Mouse (Mus musculus) kidney, embryonic 16.5 days (tissue): ENCODE measurements around the gene Tcf12. TPM values are rescaled to one million over a fixed set of nuclear protein-coding genes. Genes with fewer than 3 reads are reported as not detected.

Experiments
- ATAC-seq: fragments of 200-750 bp; cut with Nextera tagmentation; 2 replicates; pipeline ENCODE4 v1.8.0; 2017; ENCODE audit warnings: moderate TSS enrichment; ENCODE audit not compliant: low FRiP score, low TSS enrichment
- H3K27ac ChIP-seq: fragments of 300-500 bp; sonication (generic); 2 replicates; pipeline ENCODE4 v1.5.1; 2014; ENCODE audit warnings: low read length
- H3K27me3 ChIP-seq: fragments of 300-500 bp; sonication (generic); 2 replicates; pipeline ENCODE4 v1.6.1; 2014; ENCODE audit warnings: low read length, control low read depth, mixed read lengths; ENCODE audit not compliant: insufficient read depth
- H3K36me3 ChIP-seq: fragments of 300-500 bp; sonication (generic); 2 replicates; pipeline ENCODE4 v1.6.1; 2014; ENCODE audit warnings: low read length, control low read depth, mixed read lengths; ENCODE audit not compliant: insufficient read depth
- H3K4me1 ChIP-seq: fragments of 300-500 bp; sonication (generic); 2 replicates; pipeline ENCODE4 v1.6.1; 2014; ENCODE audit warnings: low read length, control low read depth, mixed read lengths; ENCODE audit not compliant: insufficient read depth
- H3K4me2 ChIP-seq: fragments of 300-500 bp; sonication (generic); replicated peaks from 2 replicates; pipeline ENCODE4 v1.6.1; 2014; ENCODE audit warnings: low read depth, low read length
- H3K4me3 ChIP-seq: fragments of 300-500 bp; sonication (generic); 2 replicates; pipeline ENCODE4 v1.5.1; 2014; ENCODE audit warnings: mild to moderate bottlenecking, low read length
- H3K9ac ChIP-seq: fragments of 300-500 bp; sonication (generic); replicated peaks from 2 replicates; pipeline ENCODE4 v1.6.1; 2014; ENCODE audit warnings: low read length
- H3K9me3 ChIP-seq: fragments of 300-500 bp; sonication (generic); 2 replicates; pipeline ENCODE4 v1.6.1; 2016; ENCODE audit warnings: low read length, control low read depth
- WGBS: fragments of 180-500 bp; shearing (Covaris S2); extraction: QIAGEN DNeasy Blood & Tissue Kit; methylation state at CpG from one replicate; pipeline ENCODE4 v1.1.7; 2014; 5-methylcytosine and 5-hydroxymethylcytosine counted together
- polyA plus RNA-seq: library from polyadenylated mRNA; unstranded; fragments of >200 nt; fragmentation: Nextera tagmentation; extraction: Ambion mirVana; gene quantifications from 2 replicates; pipeline ENCODE4 v1.2.1, GENCODE M21; 2015

The Tcf12 gene
- polyA plus RNA-seq, 1 experiment from 2014 or later, result 56.5 TPM

GRCm38 (mm10) chr9:72092191-72092590 is 19.5 kb downstream of the Tcf12 start:
- no peak for ATAC-seq
- Histone ChIP-seq H3K9ac (no peak overlapping the region), H3K4me2 (no peak overlapping the region), H3K27ac (no peak overlapping the region), H3K4me1 (0 out of 2 replicates have a peak, but pooled peaks cover 10% of the 10 kb centered on the region), H3K27me3 (no peaks in the 10 kb centered on the region), H3K36me3 (peaks cover 4% of the 10 kb centered on the region; the same call in 1 of the 2 replicates), H3K4me3 (no peak overlapping the region), H3K9me3 (no peaks in the 10 kb centered on the region)
- WGBS, result 43% methylated on average over 1 of the region's 1 CpGs

- no peak for ATAC-seq
- Histone ChIP-seq H3K4me2 (no peak overlapping the region), H3K4me3 (no peak overlapping the region), H3K9ac (no peak overlapping the region), H3K36me3 (no peaks in the 10 kb centered on the region), H3K27ac (no peak overlapping the region), H3K4me1 (peaks cover 20% of the 10 kb centered on the region), H3K27me3 (no peaks in the 10 kb centered on the region), H3K9me3 (no peaks in the 10 kb centered on the region)
- WGBS, result 75% methylated on average over 3 of the region's 3 CpGs
Observed at GRCm38 (mm10) chr9:72088893-72089611, 22.6 kb downstream of the Tcf12 start.

GRCm38 (mm10) chr9:72085017-72085416 is 26.7 kb downstream of the Tcf12 start:
- Histone ChIP-seq H3K36me3 (no peaks in the 10 kb centered on the region), H3K4me3 (no peak overlapping the region), H3K27me3 (no peaks in the 10 kb centered on the region), H3K27ac (0 out of 2 replicates have a peak overlapping the region, but pooled peaks have one; percentile 3), H3K9me3 (no peaks in the 10 kb centered on the region), H3K4me1 (peaks cover 15% of the 10 kb centered on the region), H3K9ac (no peak overlapping the region), H3K4me2 (no peak overlapping the region)
- WGBS, result 55% methylated on average over 3 of the region's 3 CpGs
- ATAC-seq, result no peak

GRCm38 (mm10) chr9:72084131-72084530 is 27.5 kb downstream of the Tcf12 start:
- H3K9me3 ChIP-seq, result no peaks in the 10 kb centered on the region
- ATAC-seq, result no peak

GRCm38 (mm10) chr9:72076158-72076557 is 35.5 kb downstream of the Tcf12 start:
- Histone ChIP-seq H3K27me3 (no peaks in the 10 kb centered on the region), H3K9ac (no peak overlapping the region), H3K36me3 (no peaks in the 10 kb centered on the region), H3K4me2 (no peak overlapping the region), H3K4me1 (0 out of 2 replicates have a peak, but pooled peaks cover 2% of the 10 kb centered on the region), H3K9me3 (no peaks in the 10 kb centered on the region), H3K27ac (no peak overlapping the region), H3K4me3 (no peak overlapping the region)
- ATAC-seq, result no peak

More at GRCm38 (mm10) chr9:72084131-72084530, 27.5 kb downstream of the Tcf12 start:
- peaks cover 10% of the 10 kb centered on the region for H3K4me1 ChIP-seq
- H3K27ac ChIP-seq, result no peak overlapping the region
- H3K4me3 ChIP-seq, result no peak overlapping the region
- no peak overlapping the region for H3K4me2 ChIP-seq
- H3K9ac ChIP-seq, result no peak overlapping the region
- H3K36me3 ChIP-seq, result no peaks in the 10 kb centered on the region
- H3K27me3 ChIP-seq, result no peaks in the 10 kb centered on the region

GRCm38 (mm10) chr9:72066151-72066550 is 45.5 kb downstream of the Tcf12 start:
- H3K27ac ChIP-seq, result no peak overlapping the region
- peaks cover 4% of the 10 kb centered on the region; the same call in 1 of the 2 replicates for H3K36me3 ChIP-seq
- no peaks in the 10 kb centered on the region for H3K4me1 ChIP-seq
- no peak overlapping the region for H3K4me2 ChIP-seq
- H3K27me3 ChIP-seq, result no peaks in the 10 kb centered on the region
- no peak for ATAC-seq
- H3K4me3 ChIP-seq, result no peak overlapping the region
- peaks cover 6% of the 10 kb centered on the region; the same call in 1 of the 2 replicates for H3K9me3 ChIP-seq
- H3K9ac ChIP-seq, result no peak overlapping the region

GRCm38 (mm10) chr9:72053144-72053543 is 58.5 kb downstream of the Tcf12 start:
- no peak for ATAC-seq
- Histone ChIP-seq H3K9me3 (no peaks in the 10 kb centered on the region), H3K27ac (no peak overlapping the region), H3K27me3 (no peaks in the 10 kb centered on the region), H3K4me1 (peaks cover 7% of the 10 kb centered on the region; the same call in 1 of the 2 replicates), H3K4me3 (no peak overlapping the region), H3K36me3 (no peaks in the 10 kb centered on the region), H3K4me2 (no peak overlapping the region), H3K9ac (no peak overlapping the region)
- WGBS, result 89% methylated on average over 3 of the region's 3 CpGs

GRCm38 (mm10) chr9:72040156-72040555 is 71.5 kb downstream of the Tcf12 start:
- Histone ChIP-seq H3K4me1 (peaks cover 6% of the 10 kb centered on the region; the same call in 1 of the 2 replicates), H3K9me3 (no peaks in the 10 kb centered on the region), H3K9ac (no peak overlapping the region), H3K36me3 (no peaks in the 10 kb centered on the region), H3K4me3 (no peak overlapping the region), H3K27ac (no peak overlapping the region), H3K27me3 (no peaks in the 10 kb centered on the region), H3K4me2 (no peak overlapping the region)
- ATAC-seq, result no peak

GRCm38 (mm10) chr9:72039369-72039768 is 72.3 kb downstream of the Tcf12 start:
- H3K36me3 ChIP-seq, result no peaks in the 10 kb centered on the region
- H3K9ac ChIP-seq, result no peak overlapping the region
- WGBS, result 85% methylated on average over 2 of the region's 2 CpGs
- H3K4me1 ChIP-seq, result peaks cover 6% of the 10 kb centered on the region; the same call in 1 of the 2 replicates
- no peak overlapping the region for H3K4me3 ChIP-seq
- no peak overlapping the region for H3K27ac ChIP-seq
- H3K9me3 ChIP-seq, result no peaks in the 10 kb centered on the region
- ATAC-seq, result no peak
- no peaks in the 10 kb centered on the region for H3K27me3 ChIP-seq
- no peak overlapping the region for H3K4me2 ChIP-seq

GRCm38 (mm10) chr9:72037059-72037516 is 74.6 kb downstream of the Tcf12 start:
- no peak overlapping the region for H3K9ac ChIP-seq
- no peak overlapping the region for H3K27ac ChIP-seq
- WGBS, result 73% methylated on average over 2 of the region's 2 CpGs
- H3K9me3 ChIP-seq, result no peaks in the 10 kb centered on the region
- no peak overlapping the region for H3K4me2 ChIP-seq
- ATAC-seq, result no peak
- no peaks in the 10 kb centered on the region for H3K36me3 ChIP-seq
- no peak overlapping the region for H3K4me3 ChIP-seq
- H3K4me1 ChIP-seq, result peaks cover 6% of the 10 kb centered on the region; the same call in 1 of the 2 replicates
- no peaks in the 10 kb centered on the region for H3K27me3 ChIP-seq
